Mouse (Mus musculus): Measurements from ENCODE around the gene Casz1.

Gene Casz1

GRCm38 (mm10) chr4:148908214-148908681, 104.0 kb downstream of the Casz1 start:
- DNase-seq (ENCODE audit: low spot score), result no peak

GRCm38 (mm10) chr4:148908760-148909510, 104.7 kb downstream of the Casz1 start:
- no peak for DNase-seq (ENCODE audit: low spot score)

- DNase-seq (ENCODE audit: low spot score), result no peak
Observed at GRCm38 (mm10) chr4:148909566-148909965, 105.3 kb downstream of the Casz1 start.

GRCm38 (mm10) chr4:148912134-148912533, 107.9 kb downstream of the Casz1 start:
- DNase-seq (ENCODE audit: low spot score), result no peak

GRCm38 (mm10) chr4:148912826-148913590, 108.8 kb downstream of the Casz1 start:
- DNase-seq (ENCODE audit: low spot score), result no peak

GRCm38 (mm10) chr4:148914863-148915622, 110.8 kb downstream of the Casz1 start:
- DNase-seq (ENCODE audit: low spot score), result no peak

- no peak for DNase-seq (ENCODE audit: low spot score)
Observed at GRCm38 (mm10) chr4:148915849-148916248, 111.6 kb downstream of the Casz1 start.

- DNase-seq (ENCODE audit: low spot score), result no peak
Observed at GRCm38 (mm10) chr4:148918707-148919447, 114.6 kb downstream of the Casz1 start.

GRCm38 (mm10) chr4:148920610-148921009, 116.4 kb downstream of the Casz1 start:
- DNase-seq (ENCODE audit: low spot score), result no peak

GRCm38 (mm10) chr4:148922221-148922700, 118.0 kb downstream of the Casz1 start:
- no peak for DNase-seq (ENCODE audit: low spot score)

GRCm38 (mm10) chr4:148923414-148923813, 119.2 kb downstream of the Casz1 start:
- DNase-seq (ENCODE audit: low spot score), result no peak

GRCm38 (mm10) chr4:148923976-148924375, 119.7 kb downstream of the Casz1 start:
- no peak for DNase-seq (ENCODE audit: low spot score)

- DNase-seq (ENCODE audit: low spot score), result no peak
Observed at GRCm38 (mm10) chr4:148925589-148926359, 121.5 kb downstream of the Casz1 start.

- no peak for DNase-seq (ENCODE audit: low spot score)
Observed at GRCm38 (mm10) chr4:148926459-148926858, 122.2 kb downstream of the Casz1 start.

GRCm38 (mm10) chr4:148928316-148928715, 124.1 kb downstream of the Casz1 start:
- no peak for DNase-seq (ENCODE audit: low spot score)

GRCm38 (mm10) chr4:148928876-148929275, 124.6 kb downstream of the Casz1 start:
- DNase-seq (ENCODE audit: low spot score), result no peak

- DNase-seq (ENCODE audit: low spot score), result no peak
Observed at GRCm38 (mm10) chr4:148930721-148931229, 126.5 kb downstream of the Casz1 start.

- DNase-seq (ENCODE audit: low spot score), result no peak
Observed at GRCm38 (mm10) chr4:148933109-148933508, 128.9 kb downstream of the Casz1 start.

- no peak for DNase-seq (ENCODE audit: low spot score)
Observed at GRCm38 (mm10) chr4:148935211-148935610, 131.0 kb downstream of the Casz1 start.

- DNase-seq (ENCODE audit: low spot score), result no peak
Observed at GRCm38 (mm10) chr4:148936111-148936510, 131.9 kb downstream of the Casz1 start.

- no peak for DNase-seq (ENCODE audit: low spot score)
Observed at GRCm38 (mm10) chr4:148936727-148937126, 132.5 kb downstream of the Casz1 start.
